Mouse (Mus musculus): ENCODE measurements around the gene Slf2. TPM values are rescaled to one million over a fixed set of nuclear protein-coding genes. Genes with fewer than 3 reads are reported as not detected.

The Slf2 gene
- 56.3 and 57.8 TPM in 2 replicates for polyA plus RNA-seq (2016; fragmentation: Nextera tagmentation; extraction: Ambion mirVana)

DNA sequence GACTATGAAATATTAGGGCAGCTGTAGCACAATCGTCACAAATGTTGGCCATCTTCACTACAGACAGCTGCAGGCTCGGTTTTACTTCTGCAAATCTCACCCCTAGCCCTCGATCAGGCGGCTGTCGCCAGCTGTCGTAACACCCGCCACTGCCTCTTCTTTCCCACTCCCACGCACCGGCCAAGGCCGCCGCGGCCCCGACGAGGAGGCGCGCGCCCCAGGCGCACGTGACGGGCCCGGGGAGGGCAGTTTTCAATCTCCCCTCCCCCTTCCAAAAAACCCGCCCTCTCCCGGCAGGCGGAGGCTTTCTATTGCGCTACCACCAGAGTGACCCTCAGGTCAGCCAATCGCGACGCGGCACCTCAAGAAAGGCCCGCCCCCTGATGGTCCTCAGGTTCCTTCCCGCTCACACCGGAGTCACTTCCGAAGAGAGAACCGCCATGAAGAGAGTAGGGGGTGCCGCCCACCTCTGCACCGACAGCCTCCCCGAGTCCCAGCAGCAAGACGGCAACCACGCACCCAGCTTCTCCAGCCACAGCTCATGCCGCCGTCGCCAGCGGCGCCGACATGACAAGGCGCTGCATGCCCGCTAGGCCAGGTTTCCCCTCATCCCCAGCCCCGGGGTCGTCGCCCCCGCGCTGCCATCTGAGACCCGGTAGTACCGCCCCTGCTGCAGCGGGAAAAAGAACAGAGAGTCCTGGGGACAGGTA is at the start of gene Slf2:
Slf2 (plus strand) TSS at position 408 of the 710 bp plus-strand sequence.
- WGBS = under 1% methylated on average over 55 of the region's 55 CpGs
- Histone ChIP-seq H3K27me3 (replicated peaks; ENCODE audit: low read depth, poor library complexity, severe bottlenecking) (no peaks in the 10 kb centered on the region), H3K36me3 (replicated peaks) (peaks cover 33% of the 10 kb centered on the region), H3K4me3 (peak within 1 kb of the TSS; percentile 99), H3K27ac (replicated peaks) (peak within 1 kb of the TSS; percentile 93), H3K4me1 (peaks cover 54% of the 10 kb centered on the region), H3K9me3 (no peaks in the 10 kb centered on the region)
- DNase-seq (ENCODE audit: low spot score) = peak; percentile 97

DNA sequence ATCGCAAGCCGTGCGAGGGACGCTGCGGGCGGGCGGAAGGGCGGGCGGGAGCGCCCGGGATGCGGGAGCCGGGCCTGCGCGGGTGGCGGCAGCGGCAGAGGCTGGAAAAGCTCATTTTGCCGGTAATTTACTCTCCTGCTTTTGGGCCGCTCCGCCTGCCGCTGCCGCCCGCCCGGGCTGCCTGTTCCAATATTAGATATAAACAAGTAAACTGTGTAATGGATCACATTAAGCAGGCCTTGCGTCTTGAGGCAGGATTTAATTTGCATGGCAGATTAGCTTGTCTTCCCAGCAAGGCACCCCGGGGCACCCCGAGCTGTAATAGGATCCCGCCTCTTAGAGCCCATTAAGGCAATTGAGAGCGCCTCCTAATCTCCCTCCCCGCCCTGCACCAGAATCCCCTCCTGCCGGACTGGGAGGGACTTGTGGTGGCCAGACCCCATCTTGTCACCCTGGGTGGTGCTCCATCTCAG is 48.4 kb upstream of the Slf2 start:
- Histone ChIP-seq H3K4me3 (peak overlapping the region; percentile 53), H3K9me3 (no peaks in the 10 kb centered on the region), H3K27ac (replicated peaks) (peak overlapping the region; percentile 68), H3K27me3 (replicated peaks; ENCODE audit: low read depth, poor library complexity, severe bottlenecking) (peaks cover 90% of the 10 kb centered on the region), H3K4me1 (peaks cover 43% of the 10 kb centered on the region), H3K36me3 (replicated peaks) (no peaks in the 10 kb centered on the region)
- WGBS = under 1% methylated on average over 31 of the region's 31 CpGs
- peak; percentile 79 for DNase-seq (ENCODE audit: low spot score)

- no peak overlapping the region for H3K4me3 ChIP-seq
- H3K27ac ChIP-seq (replicated peaks) = 0 out of 2 replicates have a peak overlapping the region, but pooled peaks have one; percentile 2
- no peaks in the 10 kb centered on the region for H3K36me3 ChIP-seq (replicated peaks)
- WGBS = 9% methylated on average over 3 of the region's 3 CpGs
- peaks cover 95% of the 10 kb centered on the region for H3K27me3 ChIP-seq (replicated peaks; ENCODE audit: low read depth, poor library complexity, severe bottlenecking)
- H3K4me1 ChIP-seq = peaks cover 51% of the 10 kb centered on the region
- no peaks in the 10 kb centered on the region for H3K9me3 ChIP-seq
- DNase-seq (ENCODE audit: low spot score) = no peak
Observed at GRCm38 (mm10) chr19:44884331-44884730, 46.6 kb upstream of the Slf2 start.

GRCm38 (mm10) chr19:44886475-44886874 is 44.5 kb upstream of the Slf2 start:
- 14% methylated on average over 3 of the region's 3 CpGs for WGBS
- H3K27me3 ChIP-seq (replicated peaks; ENCODE audit: low read depth, poor library complexity, severe bottlenecking) = peaks cover 95% of the 10 kb centered on the region

GRCm38 (mm10) chr19:44887679-44888235 is 43.2 kb upstream of the Slf2 start:
- no peaks in the 10 kb centered on the region for H3K9me3 ChIP-seq
- peak; percentile 85 for DNase-seq (ENCODE audit: low spot score)
- WGBS = 19% methylated on average over 7 of the region's 7 CpGs
- H3K27me3 ChIP-seq (replicated peaks; ENCODE audit: low read depth, poor library complexity, severe bottlenecking) = peaks cover 95% of the 10 kb centered on the region
- no peak overlapping the region for H3K27ac ChIP-seq (replicated peaks)
- H3K4me1 ChIP-seq = peaks cover 62% of the 10 kb centered on the region
- no peak overlapping the region for H3K4me3 ChIP-seq
- H3K36me3 ChIP-seq (replicated peaks) = no peaks in the 10 kb centered on the region

More at GRCm38 (mm10) chr19:44886475-44886874, 44.5 kb upstream of the Slf2 start:
- Histone ChIP-seq H3K36me3 (replicated peaks) (no peaks in the 10 kb centered on the region), H3K9me3 (no peaks in the 10 kb centered on the region), H3K4me3 (no peak overlapping the region), H3K27ac (replicated peaks) (no peak overlapping the region), H3K4me1 (peaks cover 62% of the 10 kb centered on the region)
- no peak for DNase-seq (ENCODE audit: low spot score)

- no peak for DNase-seq (ENCODE audit: low spot score)
- H3K4me3 ChIP-seq = no peak overlapping the region
Observed at GRCm38 (mm10) chr19:44889548-44889947, 41.4 kb upstream of the Slf2 start.

GRCm38 (mm10) chr19:44891446-44891845 is 39.5 kb upstream of the Slf2 start:
- H3K36me3 ChIP-seq (replicated peaks) = no peaks in the 10 kb centered on the region
- no peak overlapping the region for H3K27ac ChIP-seq (replicated peaks)
- H3K9me3 ChIP-seq = no peaks in the 10 kb centered on the region
- WGBS = 37% methylated on average over 15 of the region's 15 CpGs
- peaks cover 94% of the 10 kb centered on the region for H3K27me3 ChIP-seq (replicated peaks; ENCODE audit: low read depth, poor library complexity, severe bottlenecking)
- no peak for DNase-seq (ENCODE audit: low spot score)
- H3K4me1 ChIP-seq = peaks cover 58% of the 10 kb centered on the region
- H3K4me3 ChIP-seq = no peak overlapping the region

More at GRCm38 (mm10) chr19:44889548-44889947, 41.4 kb upstream of the Slf2 start:
- H3K36me3 ChIP-seq (replicated peaks) = no peaks in the 10 kb centered on the region
- H3K27ac ChIP-seq (replicated peaks) = peak overlapping the region; percentile 15; the same call in 1 of the 2 replicates
- H3K27me3 ChIP-seq (replicated peaks; ENCODE audit: low read depth, poor library complexity, severe bottlenecking) = peaks cover 97% of the 10 kb centered on the region
- peaks cover 64% of the 10 kb centered on the region for H3K4me1 ChIP-seq
- H3K9me3 ChIP-seq = no peaks in the 10 kb centered on the region
- WGBS = 15% methylated on average over 6 of the region's 6 CpGs

GRCm38 (mm10) chr19:44893231-44893871 is 37.6 kb upstream of the Slf2 start:
- peak overlapping the region; percentile 51 for H3K27ac ChIP-seq (replicated peaks)
- no peaks in the 10 kb centered on the region for H3K9me3 ChIP-seq
- H3K36me3 ChIP-seq (replicated peaks) = no peaks in the 10 kb centered on the region
- peaks cover 96% of the 10 kb centered on the region for H3K27me3 ChIP-seq (replicated peaks; ENCODE audit: low read depth, poor library complexity, severe bottlenecking)
- WGBS = 44% methylated on average over 19 of the region's 19 CpGs
- no peak for DNase-seq (ENCODE audit: low spot score)
- peaks cover 51% of the 10 kb centered on the region for H3K4me1 ChIP-seq
- H3K4me3 ChIP-seq = no peak overlapping the region

- H3K4me1 ChIP-seq = peaks cover 53% of the 10 kb centered on the region
- H3K4me3 ChIP-seq = no peak overlapping the region
- DNase-seq (ENCODE audit: low spot score) = peak; percentile 80
- H3K9me3 ChIP-seq = no peaks in the 10 kb centered on the region
- H3K36me3 ChIP-seq (replicated peaks) = no peaks in the 10 kb centered on the region
- 1% methylated on average over 4 of the region's 4 CpGs for WGBS
- H3K27ac ChIP-seq (replicated peaks) = no peak overlapping the region
- peaks cover 89% of the 10 kb centered on the region for H3K27me3 ChIP-seq (replicated peaks; ENCODE audit: low read depth, poor library complexity, severe bottlenecking)
Observed at GRCm38 (mm10) chr19:44895245-44895644, 35.7 kb upstream of the Slf2 start.

- 70% methylated on average over 6 of the region's 6 CpGs for WGBS
- Histone ChIP-seq H3K27me3 (replicated peaks; ENCODE audit: low read depth, poor library complexity, severe bottlenecking) (peaks cover 77% of the 10 kb centered on the region), H3K27ac (replicated peaks) (no peak overlapping the region)
Observed at GRCm38 (mm10) chr19:44896450-44896849, 34.5 kb upstream of the Slf2 start.

DNA sequence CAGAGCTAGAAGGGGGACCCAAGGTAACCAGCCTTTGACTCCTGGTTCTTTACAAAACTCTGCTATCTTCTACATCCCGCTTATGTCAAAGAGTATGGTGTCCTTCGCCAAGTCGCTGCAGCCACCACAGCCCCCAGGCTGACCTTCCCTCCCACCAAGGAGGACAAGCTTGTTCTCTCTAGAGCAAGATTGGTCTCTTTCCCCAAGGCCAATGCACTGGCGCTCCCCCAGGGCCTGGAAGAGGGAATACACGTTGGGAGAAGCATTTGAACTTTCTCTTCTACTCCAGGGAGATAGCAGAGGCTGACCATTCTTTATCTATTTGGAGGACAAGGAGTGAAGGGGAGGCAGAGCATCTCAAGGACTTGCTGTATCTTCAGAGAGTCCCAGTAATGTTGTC is 33.4 kb upstream of the Slf2 start:
- H3K4me1 ChIP-seq = peaks cover 50% of the 10 kb centered on the region
- no peaks in the 10 kb centered on the region for H3K9me3 ChIP-seq
- WGBS = 73% methylated on average over 5 of the region's 5 CpGs
- DNase-seq (ENCODE audit: low spot score) = no peak
- no peak overlapping the region for H3K4me3 ChIP-seq
- H3K27me3 ChIP-seq (replicated peaks; ENCODE audit: low read depth, poor library complexity, severe bottlenecking) = peaks cover 66% of the 10 kb centered on the region
- no peaks in the 10 kb centered on the region for H3K36me3 ChIP-seq (replicated peaks)
- no peak overlapping the region for H3K27ac ChIP-seq (replicated peaks)

More at GRCm38 (mm10) chr19:44896450-44896849, 34.5 kb upstream of the Slf2 start:
- peaks cover 60% of the 10 kb centered on the region for H3K4me1 ChIP-seq
- H3K9me3 ChIP-seq = no peaks in the 10 kb centered on the region
- no peak for DNase-seq (ENCODE audit: low spot score)
- no peak overlapping the region for H3K4me3 ChIP-seq
- no peaks in the 10 kb centered on the region for H3K36me3 ChIP-seq (replicated peaks)

- 45% methylated on average over 3 of the region's 3 CpGs for WGBS
- Histone ChIP-seq H3K36me3 (replicated peaks) (no peaks in the 10 kb centered on the region), H3K27ac (replicated peaks) (no peak overlapping the region), H3K9me3 (no peaks in the 10 kb centered on the region), H3K4me3 (no peak overlapping the region), H3K4me1 (peaks cover 43% of the 10 kb centered on the region), H3K27me3 (replicated peaks; ENCODE audit: low read depth, poor library complexity, severe bottlenecking) (peaks cover 60% of the 10 kb centered on the region)
- DNase-seq (ENCODE audit: low spot score) = no peak
Observed at GRCm38 (mm10) chr19:44898646-44899045, 32.3 kb upstream of the Slf2 start.

Data from embryonic facial prominence, embryonic 10.5 days (tissue).